Mouse (Mus musculus) ES-Bruce4 (cell line): Measurements from ENCODE around the gene BC049352. TPM values are rescaled to one million over a fixed set of nuclear protein-coding genes. Genes with fewer than 3 reads are reported as not detected.

ENCODE experiments used
- H3K27ac ChIP-seq: 2 replicates; pipeline ENCODE4 v1.5.1; 2012; ENCODE audit warnings: low read length, inconsistent platforms; ENCODE audit not compliant: insufficient read depth
- H3K27me3 ChIP-seq: 2 replicates; pipeline ENCODE4 v1.6.1; 2012; ENCODE audit warnings: mild to moderate bottlenecking, low read length, inconsistent platforms; ENCODE audit not compliant: control insufficient read depth, poor library complexity, insufficient read depth, severe bottlenecking
- H3K36me3 ChIP-seq: 2 replicates; pipeline ENCODE4 v1.6.1; 2012; ENCODE audit warnings: inconsistent platforms, mild to moderate bottlenecking, low read length, moderate library complexity; ENCODE audit not compliant: control insufficient read depth, poor library complexity, insufficient read depth, severe bottlenecking
- H3K4me1 ChIP-seq: one replicate; pipeline ENCODE4 v1.8.1; 2011; ENCODE audit warnings: low read length; ENCODE audit not compliant: control insufficient read depth, insufficient read depth
- H3K4me3 ChIP-seq: 2 replicates; pipeline ENCODE4 v1.5.1; 2011; ENCODE audit warnings: low read depth, mild to moderate bottlenecking, low read length
- H3K9ac ChIP-seq: 2 replicates; pipeline ENCODE4 v1.6.1; 2012; ENCODE audit warnings: low read depth, mild to moderate bottlenecking, inconsistent platforms; ENCODE audit not compliant: poor library complexity, severe bottlenecking
- H3K9me3 ChIP-seq: replicated peaks from 2 replicates; pipeline ENCODE4 v1.6.1; 2012; ENCODE audit warnings: mild to moderate bottlenecking, low read length, inconsistent platforms; ENCODE audit not compliant: control insufficient read depth, poor library complexity, insufficient read depth, severe bottlenecking
- CTCF ChIP-seq: IDR thresholded peaks from one replicate; pipeline ENCODE4 v1.8.1; 2011; ENCODE audit warnings: low read depth, low read length
- EP300 ChIP-seq: IDR thresholded peaks from 2 replicates; pipeline ENCODE4 v1.6.1; 2011; ENCODE audit warnings: low read depth, low read length; ENCODE audit not compliant: insufficient read depth
- POLR2A ChIP-seq: IDR thresholded peaks from one replicate; pipeline ENCODE4 v1.8.1; 2011; ENCODE audit warnings: low read length; ENCODE audit not compliant: insufficient read depth
- polyA plus RNA-seq: library from polyadenylated mRNA; stranded (reverse); fragments of >200 nt; gene quantifications from 2 replicates; pipeline ENCODE4 v1.2.4, GENCODE M21; 2011; ENCODE audit warnings: low read depth; ENCODE audit not compliant: missing spikeins, insufficient read depth, insufficient read length

Gene BC049352
- polyA plus RNA-seq, 1 experiment = not detected

GRCm38 (mm10) chr9:45183266-45183665, 1.5 kb downstream of the BC049352 start:
- no peaks in the 10 kb centered on the region for H3K36me3 ChIP-seq
- H3K9ac ChIP-seq = no peak overlapping the region
- no peaks in the 10 kb centered on the region for H3K27me3 ChIP-seq
- TF ChIP-seq CTCF (no peak), POLR2A (no peak), EP300 (no peak)
- no peak overlapping the region for H3K27ac ChIP-seq
- no peak overlapping the region for H3K4me3 ChIP-seq
- H3K9me3 ChIP-seq = no peaks in the 10 kb centered on the region
- H3K4me1 ChIP-seq = peaks cover 1% of the 10 kb centered on the region

DNA sequence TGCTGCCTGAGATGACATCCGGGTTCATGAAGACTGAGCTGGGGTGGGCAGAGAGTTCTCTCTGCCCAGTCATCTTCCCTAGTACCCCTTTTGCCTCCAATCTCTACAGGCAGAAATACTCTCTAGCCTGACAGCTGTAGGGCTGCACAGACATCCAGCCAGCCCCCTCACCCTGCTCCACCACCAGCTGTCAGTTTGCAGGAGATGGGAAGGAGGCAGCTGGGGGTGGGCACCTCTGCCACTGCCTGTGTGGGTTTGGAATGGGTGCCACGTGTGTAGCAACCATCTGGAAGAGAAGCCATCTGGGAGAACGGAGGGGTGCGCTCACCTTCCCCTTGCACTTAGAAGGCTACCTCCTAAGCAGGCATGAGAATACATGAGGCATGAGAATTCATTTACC, 3.4 kb downstream of the BC049352 start:
- no peaks in the 10 kb centered on the region for H3K27me3 ChIP-seq
- no peaks in the 10 kb centered on the region for H3K9me3 ChIP-seq
- no peaks in the 10 kb centered on the region for H3K36me3 ChIP-seq
- no peak for TF ChIP-seq EP300
- TF ChIP-seq POLR2A = no peak
- TF ChIP-seq CTCF = no peak
- no peak overlapping the region for H3K9ac ChIP-seq
- H3K4me3 ChIP-seq = no peak overlapping the region
- peaks cover 1% of the 10 kb centered on the region for H3K4me1 ChIP-seq
- H3K27ac ChIP-seq = no peak overlapping the region

DNA sequence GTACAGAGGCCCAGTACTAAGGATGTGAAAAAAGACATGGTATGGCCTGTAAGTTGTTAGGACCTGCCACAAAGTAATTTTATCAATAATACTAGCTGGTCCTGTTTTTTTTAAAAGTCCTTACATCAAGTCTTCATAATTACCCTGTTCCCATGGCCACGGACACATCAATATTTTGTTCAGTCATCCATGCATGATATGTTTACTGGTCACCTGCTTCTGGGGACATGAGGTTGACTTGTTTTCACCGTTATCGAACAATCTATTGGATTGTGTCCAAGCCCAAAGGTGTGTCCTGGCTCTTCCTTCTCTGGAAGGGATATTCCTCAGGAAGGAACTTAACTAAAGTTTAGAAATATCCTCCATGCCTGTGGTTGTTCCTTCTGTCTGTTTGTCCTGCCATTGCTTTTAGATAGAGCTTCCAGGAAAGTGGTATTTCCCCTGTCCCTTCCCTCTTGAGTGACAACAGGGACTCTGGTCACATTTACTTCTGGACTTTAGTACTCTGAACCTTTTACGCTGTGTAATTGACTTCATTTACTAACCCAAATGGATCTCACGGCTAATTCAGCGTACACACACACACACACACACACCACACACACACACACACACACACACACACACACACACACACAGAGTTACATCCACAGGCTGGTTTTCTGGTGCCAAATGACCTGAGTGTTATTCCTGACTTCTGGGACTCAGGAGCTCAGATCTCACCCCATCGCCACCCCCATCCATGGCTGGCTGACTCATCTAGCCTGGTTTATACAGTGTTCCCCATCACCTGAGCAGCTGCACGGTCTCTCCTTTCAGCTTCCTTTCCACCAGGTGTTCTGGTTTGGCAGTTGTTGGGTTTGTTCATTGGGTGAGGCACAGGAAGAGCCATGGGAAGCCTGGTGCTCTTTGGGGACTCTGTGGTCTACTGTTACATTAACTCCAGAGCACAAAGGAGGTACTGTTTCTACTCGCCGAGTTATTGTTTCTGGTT, 7.1 kb downstream of the BC049352 start:
- no peak overlapping the region for H3K27ac ChIP-seq
- no peaks in the 10 kb centered on the region for H3K36me3 ChIP-seq
- TF ChIP-seq EP300 = no peak
- TF ChIP-seq CTCF = no peak
- no peak for TF ChIP-seq POLR2A
- no peak overlapping the region for H3K4me3 ChIP-seq
- H3K9ac ChIP-seq = no peak overlapping the region
- H3K27me3 ChIP-seq = no peaks in the 10 kb centered on the region
- H3K4me1 ChIP-seq = peaks cover 1% of the 10 kb centered on the region
- H3K9me3 ChIP-seq = no peaks in the 10 kb centered on the region; the same call in 1 of the 2 replicates

DNA sequence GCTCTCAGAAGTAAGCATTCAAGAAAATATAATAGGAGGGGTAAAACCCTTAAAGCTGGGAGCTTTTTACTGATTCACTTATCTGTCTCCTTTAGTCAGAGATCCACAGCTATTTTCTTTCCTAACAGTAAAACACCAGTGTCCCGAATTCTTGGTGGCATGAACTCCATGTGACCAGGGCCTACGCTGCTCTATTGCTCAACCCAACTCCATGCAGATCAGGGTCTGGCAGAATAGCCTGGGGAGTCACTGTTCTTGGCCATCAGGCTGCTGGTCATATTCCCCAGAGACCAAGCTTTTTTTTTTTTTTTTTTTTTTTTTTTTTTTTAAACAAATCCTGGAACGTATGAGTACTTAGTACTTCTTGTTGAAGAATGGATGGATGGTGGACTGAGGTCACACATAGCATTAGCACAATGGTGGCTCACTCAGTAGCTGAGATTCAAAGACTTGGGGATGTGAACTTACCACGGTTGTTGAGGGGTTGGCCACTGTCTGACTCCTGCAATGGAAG, 7.9 kb downstream of the BC049352 start:
- Histone ChIP-seq H3K9me3 (no peaks in the 10 kb centered on the region; the same call in 1 of the 2 replicates), H3K27ac (no peak overlapping the region), H3K4me1 (peaks cover 1% of the 10 kb centered on the region), H3K27me3 (no peaks in the 10 kb centered on the region), H3K9ac (no peak overlapping the region), H3K36me3 (no peaks in the 10 kb centered on the region), H3K4me3 (no peak overlapping the region)
- no peak for TF ChIP-seq POLR2A

- no peak overlapping the region for H3K9ac ChIP-seq
- no peaks in the 10 kb centered on the region for H3K36me3 ChIP-seq
- H3K9me3 ChIP-seq = no peaks in the 10 kb centered on the region; the same call in 1 of the 2 replicates
- no peaks in the 10 kb centered on the region for H3K27me3 ChIP-seq
- no peak overlapping the region for H3K27ac ChIP-seq
- H3K4me3 ChIP-seq = no peak overlapping the region; the same call in 1 of the 2 replicates
- TF ChIP-seq CTCF = no peak
- TF ChIP-seq POLR2A = no peak
- no peak for TF ChIP-seq EP300
- H3K4me1 ChIP-seq = peaks cover 3% of the 10 kb centered on the region
Observed at GRCm38 (mm10) chr9:45195468-45195867, 13.7 kb downstream of the BC049352 start.
